Mouse (Mus musculus): Measurements from ENCODE around the gene Ube2l6. TPM values are rescaled to one million over a fixed set of nuclear protein-coding genes. Genes with fewer than 3 reads are reported as not detected.
"Not testable (repeated sequence)": the region's sequence is repeated elsewhere in the genome, so short reads cannot be mapped to it uniquely, and the experiment has no call there.

Ube2l6 gene
- polyA plus RNA-seq, 1 experiment from 2014 or later: 23.2 TPM

DNA sequence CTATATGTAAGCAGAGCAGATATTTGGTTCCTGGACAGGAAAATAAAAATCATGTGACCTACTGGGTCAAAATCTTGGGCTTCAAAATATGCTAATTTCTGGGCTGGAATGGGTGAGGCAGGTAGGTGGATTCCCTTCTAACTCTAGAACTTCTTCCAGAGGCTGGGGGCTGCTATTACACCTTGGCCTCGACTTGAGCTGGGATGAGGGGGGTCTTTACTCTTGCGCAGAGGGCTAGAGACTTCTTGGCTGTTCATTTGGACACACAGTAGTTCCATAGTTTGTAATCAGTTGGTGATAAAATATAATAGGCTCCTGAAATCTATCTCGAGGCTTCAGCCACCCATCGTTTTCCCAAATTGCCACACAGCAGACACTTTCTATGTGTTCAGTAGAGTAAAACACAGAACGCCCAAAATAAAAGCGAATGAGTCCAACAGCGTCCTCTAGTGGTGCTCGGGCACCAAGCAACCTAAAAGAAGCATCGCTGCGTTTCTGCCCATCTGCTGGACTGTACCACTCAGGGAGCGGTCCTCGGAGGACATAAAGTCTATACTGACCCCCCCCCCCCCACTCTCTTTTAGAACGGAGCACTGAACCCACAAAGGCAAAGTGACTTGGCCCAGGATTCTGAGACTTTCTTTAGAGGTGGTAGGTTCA lies 665 bp upstream of the Ube2l6 start:
- peak overlapping the region; percentile 47 for H3K27ac ChIP-seq (replicated peaks)
- peak; percentile 81 for ATAC-seq (ENCODE audit: low FRiP score, low read depth)
- H3K36me3 ChIP-seq: no peaks in the 10 kb centered on the region
- peaks cover 9% of the 10 kb centered on the region for H3K4me1 ChIP-seq (replicated peaks)
- peak overlapping the region; percentile 62 for H3K9ac ChIP-seq
- 11% methylated on average over 13 of the region's 13 CpGs for WGBS
- no peaks in the 10 kb centered on the region for H3K27me3 ChIP-seq
- no peaks in the 10 kb centered on the region for H3K9me3 ChIP-seq
- peak overlapping the region; percentile 95 for H3K4me2 ChIP-seq
- peak overlapping the region; percentile 56 for H3K4me3 ChIP-seq

- Histone ChIP-seq H3K27ac (replicated peaks) (0 out of 2 replicates have a peak overlapping the region, but pooled peaks have one; percentile 47), H3K4me1 (replicated peaks) (peaks cover 9% of the 10 kb centered on the region), H3K27me3 (no peaks in the 10 kb centered on the region), H3K9me3 (no peaks in the 10 kb centered on the region), H3K9ac (peak overlapping the region; percentile 62), H3K4me2 (peak overlapping the region; percentile 95), H3K36me3 (no peaks in the 10 kb centered on the region), H3K4me3 (peak overlapping the region; percentile 56)
- peak; percentile 59 for ATAC-seq (ENCODE audit: low FRiP score, low read depth)
- under 1% methylated on average over 16 of the region's 16 CpGs for WGBS
These were observed 473 bp downstream of the Ube2l6 start for GRCm38 (mm10) chr2:84799041-84799561.

- peaks cover 9% of the 10 kb centered on the region for H3K4me1 ChIP-seq (replicated peaks)
- no peak overlapping the region for H3K4me2 ChIP-seq
- no peak for ATAC-seq (ENCODE audit: low FRiP score, low read depth)
- H3K27ac ChIP-seq (replicated peaks): no peak overlapping the region
- H3K9me3 ChIP-seq: no peaks in the 10 kb centered on the region
- no peaks in the 10 kb centered on the region for H3K36me3 ChIP-seq
- H3K4me3 ChIP-seq: no peak overlapping the region
- 88% methylated on average over 4 of the region's 4 CpGs for WGBS
- no peak overlapping the region for H3K9ac ChIP-seq
- H3K27me3 ChIP-seq: no peaks in the 10 kb centered on the region
These were observed 1.7 kb downstream of the Ube2l6 start for GRCm38 (mm10) chr2:84800304-84800703.

DNA sequence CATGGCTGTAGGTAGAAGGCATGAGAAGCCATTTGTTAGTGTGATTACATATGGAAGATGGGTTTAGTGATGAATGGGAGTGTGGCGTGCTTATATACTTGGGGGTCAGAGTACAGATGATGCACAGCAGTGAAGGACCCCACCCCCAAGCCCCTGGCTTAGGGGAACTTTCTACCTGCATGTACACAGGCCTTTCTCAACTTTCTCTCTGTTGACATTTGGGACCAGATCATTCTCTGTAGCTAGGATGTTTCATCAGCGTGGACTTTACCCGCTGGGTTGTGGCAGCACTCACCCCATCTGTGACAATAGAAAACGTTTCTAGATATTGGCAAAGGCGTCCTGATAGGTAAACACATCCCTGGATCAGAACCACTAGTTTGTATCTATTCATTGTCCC lies 2.6 kb downstream of the Ube2l6 start:
- not testable (repeated sequence) for H3K27ac ChIP-seq (replicated peaks); H3K9me3 ChIP-seq; H3K27me3 ChIP-seq; H3K9ac ChIP-seq; H3K4me1 ChIP-seq (replicated peaks); H3K4me2 ChIP-seq; H3K36me3 ChIP-seq; H3K4me3 ChIP-seq; ATAC-seq (ENCODE audit: low FRiP score, low read depth)
- 86% methylated on average over 5 of the region's 5 CpGs for WGBS

DNA sequence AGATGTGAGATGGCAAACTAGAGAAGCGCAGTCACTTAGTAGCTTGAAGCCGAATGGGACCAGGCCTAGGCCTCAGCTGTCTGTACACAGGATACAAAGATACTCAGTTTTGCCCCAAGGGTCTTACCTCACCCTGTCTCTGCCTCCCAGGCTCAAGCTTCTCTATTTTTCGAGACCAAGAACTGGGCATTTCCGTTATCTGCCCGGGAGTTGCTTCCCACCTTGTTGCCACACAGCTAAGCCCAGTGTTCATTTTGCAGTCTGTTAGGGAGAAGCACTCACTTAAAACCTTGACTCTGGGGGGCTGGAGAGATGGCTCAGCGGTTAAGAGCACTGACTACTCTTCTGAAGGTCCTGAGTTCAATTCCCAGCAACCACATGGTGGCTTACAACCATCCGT lies 5.3 kb downstream of the Ube2l6 start:
- H3K9ac ChIP-seq: no peak overlapping the region
- no peaks in the 10 kb centered on the region for H3K9me3 ChIP-seq
- peaks cover 4% of the 10 kb centered on the region for H3K4me1 ChIP-seq (replicated peaks)
- H3K4me2 ChIP-seq: no peak overlapping the region
- no peak for ATAC-seq (ENCODE audit: low FRiP score, low read depth)
- no peak overlapping the region for H3K27ac ChIP-seq (replicated peaks)
- 92% methylated on average over 7 of the region's 7 CpGs for WGBS
- H3K27me3 ChIP-seq: no peaks in the 10 kb centered on the region
- no peak overlapping the region for H3K4me3 ChIP-seq
- no peaks in the 10 kb centered on the region for H3K36me3 ChIP-seq

- no peaks in the 10 kb centered on the region for H3K36me3 ChIP-seq
- no peak overlapping the region for H3K4me2 ChIP-seq
- H3K27ac ChIP-seq (replicated peaks): no peak overlapping the region
- no peak overlapping the region for H3K4me3 ChIP-seq
- WGBS: 79% methylated on average over 5 of the region's 5 CpGs
- no peaks in the 10 kb centered on the region for H3K27me3 ChIP-seq
- no peak overlapping the region for H3K9ac ChIP-seq
- no peaks in the 10 kb centered on the region for H3K9me3 ChIP-seq
- H3K4me1 ChIP-seq (replicated peaks): peaks cover 5% of the 10 kb centered on the region; the same call in 1 of the 2 replicates
- ATAC-seq (ENCODE audit: low FRiP score, low read depth): no peak
These were observed 7.9 kb downstream of the Ube2l6 start for GRCm38 (mm10) chr2:84806546-84806945.

DNA sequence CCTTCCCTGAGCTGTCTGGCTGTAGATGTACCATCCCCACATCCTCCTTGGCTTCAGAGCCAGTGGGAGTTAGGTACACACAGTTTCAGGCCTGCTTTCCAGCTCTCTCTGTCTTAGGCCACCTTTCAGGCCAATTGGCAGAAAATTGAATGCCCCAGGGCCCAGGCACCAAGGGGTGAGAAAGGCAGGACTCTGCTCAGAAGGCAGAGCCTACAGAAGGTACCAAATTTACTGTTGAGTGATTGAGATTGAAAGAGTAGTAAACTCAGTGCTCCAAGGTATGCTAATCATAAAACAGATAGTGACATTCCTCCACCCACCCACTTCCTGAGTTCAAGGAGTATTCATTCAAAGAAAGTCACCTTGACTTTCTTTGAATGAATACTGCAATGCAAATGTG lies 10.7 kb downstream of the Ube2l6 start:
- Histone ChIP-seq H3K9ac (no peak overlapping the region), H3K27ac (replicated peaks) (no peak overlapping the region), H3K27me3 (no peaks in the 10 kb centered on the region), H3K4me1 (replicated peaks) (peaks cover 5% of the 10 kb centered on the region; the same call in 1 of the 2 replicates), H3K4me3 (no peak overlapping the region), H3K4me2 (no peak overlapping the region), H3K9me3 (no peaks in the 10 kb centered on the region), H3K36me3 (no peaks in the 10 kb centered on the region)
- no peak for ATAC-seq (ENCODE audit: low FRiP score, low read depth)

- peak overlapping the region; percentile 56; the same call in 1 of the 2 replicates for H3K4me2 ChIP-seq
- WGBS: 80% methylated on average over 6 of the region's 6 CpGs
- H3K36me3 ChIP-seq: no peaks in the 10 kb centered on the region
- ATAC-seq (ENCODE audit: low FRiP score, low read depth): no peak
- H3K4me3 ChIP-seq: no peak overlapping the region
- no peaks in the 10 kb centered on the region for H3K9me3 ChIP-seq
- H3K27ac ChIP-seq (replicated peaks): no peak overlapping the region
- H3K27me3 ChIP-seq: no peaks in the 10 kb centered on the region
- H3K4me1 ChIP-seq (replicated peaks): peaks cover 5% of the 10 kb centered on the region; the same call in 1 of the 2 replicates
- no peak overlapping the region for H3K9ac ChIP-seq
These were observed 11.9 kb downstream of the Ube2l6 start for GRCm38 (mm10) chr2:84810526-84810885.

DNA sequence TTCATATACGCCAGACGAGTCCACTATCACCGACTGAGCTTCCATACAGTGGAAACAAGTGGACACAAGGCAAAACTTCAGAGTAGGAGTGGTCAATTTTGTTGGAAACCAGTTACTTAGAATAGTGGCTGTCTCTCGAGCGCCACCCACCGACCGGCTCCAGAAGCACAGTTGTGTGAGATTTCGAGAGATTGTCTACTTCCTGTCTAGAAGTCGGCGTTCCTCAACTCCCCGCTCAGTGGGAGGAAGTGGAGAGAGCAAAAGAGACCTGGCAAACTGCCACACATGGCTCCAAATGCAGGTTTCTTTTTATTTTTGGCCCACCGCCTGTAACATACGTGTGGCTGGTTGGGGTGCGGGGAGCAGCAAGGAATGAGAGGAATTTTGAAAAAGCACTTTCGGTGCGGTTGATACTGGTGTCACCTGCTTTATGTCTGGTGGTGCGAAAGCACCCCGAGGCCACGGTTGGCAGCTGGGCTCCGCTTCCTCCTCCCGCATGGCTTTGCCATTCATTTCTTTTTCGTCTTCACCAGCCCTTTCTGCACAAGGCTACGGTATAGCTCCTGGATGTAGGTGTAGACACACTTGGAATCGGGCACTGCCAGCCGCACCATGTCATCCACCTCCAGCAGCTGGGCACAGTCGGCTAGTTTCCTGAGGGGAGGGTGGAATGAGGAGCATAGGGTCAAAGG lies 12.4 kb downstream of the Ube2l6 start:
- ATAC-seq (ENCODE audit: low FRiP score, low read depth): peak; percentile 68
- Histone ChIP-seq H3K9ac (0 out of 2 replicates have a peak overlapping the region, but pooled peaks have one; percentile 10), H3K4me3 (peak overlapping the region; percentile 21)

GRCm38 (mm10) chr2:84811880-84812279 lies 13.3 kb downstream of the Ube2l6 start:
- 0 out of 2 replicates have a peak, but pooled peaks have one; percentile 30 for ATAC-seq (ENCODE audit: low FRiP score, low read depth)
- no peaks in the 10 kb centered on the region for H3K27me3 ChIP-seq
- H3K36me3 ChIP-seq: no peaks in the 10 kb centered on the region
- H3K4me1 ChIP-seq (replicated peaks): peaks cover 5% of the 10 kb centered on the region; the same call in 1 of the 2 replicates
- no peak overlapping the region for H3K27ac ChIP-seq (replicated peaks)
- no peak overlapping the region for H3K4me2 ChIP-seq
- WGBS: 91% methylated on average over 7 of the region's 7 CpGs
- no peak overlapping the region for H3K4me3 ChIP-seq
- no peaks in the 10 kb centered on the region for H3K9me3 ChIP-seq
- H3K9ac ChIP-seq: no peak overlapping the region

More for the DNA sequence above, 12.4 kb downstream of the Ube2l6 start:
- Histone ChIP-seq H3K36me3 (no peaks in the 10 kb centered on the region), H3K27ac (replicated peaks) (0 out of 2 replicates have a peak overlapping the region, but pooled peaks have one; percentile 4), H3K27me3 (no peaks in the 10 kb centered on the region), H3K4me1 (replicated peaks) (peaks cover 5% of the 10 kb centered on the region; the same call in 1 of the 2 replicates), H3K4me2 (peak overlapping the region; percentile 56), H3K9me3 (no peaks in the 10 kb centered on the region)
- WGBS: 36% methylated on average over 26 of the region's 26 CpGs

DNA sequence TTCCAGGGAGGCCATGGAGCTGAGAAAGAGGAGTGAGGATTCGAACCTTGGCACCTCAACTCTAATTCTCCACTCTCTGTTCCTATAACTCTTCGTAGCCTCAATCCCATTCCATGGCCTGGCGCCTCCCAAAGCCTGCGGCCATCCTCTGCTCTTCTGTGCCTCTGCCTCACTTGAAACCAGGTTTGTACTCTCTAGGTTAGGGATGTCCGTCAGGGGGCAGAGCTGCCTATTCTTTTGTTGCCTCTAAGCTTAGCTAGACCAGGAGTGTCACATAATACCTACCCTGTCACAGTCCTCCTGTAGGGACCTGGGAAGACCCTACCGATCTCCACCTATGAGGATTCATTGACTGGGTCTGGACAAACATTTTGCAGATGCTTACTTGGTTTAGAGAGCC lies 14.0 kb downstream of the Ube2l6 start:
- no peak overlapping the region for H3K4me3 ChIP-seq
- H3K4me1 ChIP-seq (replicated peaks): peaks cover 5% of the 10 kb centered on the region; the same call in 1 of the 2 replicates
- no peak overlapping the region for H3K4me2 ChIP-seq
- H3K36me3 ChIP-seq: no peaks in the 10 kb centered on the region
- H3K27ac ChIP-seq (replicated peaks): no peak overlapping the region
- H3K9me3 ChIP-seq: no peaks in the 10 kb centered on the region
- no peak overlapping the region for H3K9ac ChIP-seq
- H3K27me3 ChIP-seq: no peaks in the 10 kb centered on the region
- WGBS: 82% methylated on average over 6 of the region's 6 CpGs
- no peak for ATAC-seq (ENCODE audit: low FRiP score, low read depth)

GRCm38 (mm10) chr2:84819861-84820260 lies 21.2 kb downstream of the Ube2l6 start:
- no peak overlapping the region for H3K4me2 ChIP-seq
- no peak overlapping the region for H3K4me3 ChIP-seq
- no peaks in the 10 kb centered on the region for H3K9me3 ChIP-seq
- H3K4me1 ChIP-seq (replicated peaks): no peaks in the 10 kb centered on the region
- no peaks in the 10 kb centered on the region for H3K36me3 ChIP-seq
- H3K27me3 ChIP-seq: peaks cover 7% of the 10 kb centered on the region; the same call in 1 of the 2 replicates
- 80% methylated on average over 3 of the region's 3 CpGs for WGBS
- no peak for ATAC-seq (ENCODE audit: low FRiP score, low read depth)
- H3K27ac ChIP-seq (replicated peaks): no peak overlapping the region
- no peak overlapping the region for H3K9ac ChIP-seq

Data from hindbrain, embryonic 15.5 days (tissue).